Mouse (Mus musculus): Measurements from ENCODE around the gene Nelfb.

- TF ChIP-seq GATA1 (IDR thresholded peaks at IDR 0.05; ENCODE audit: borderline replicate concordance, low read length) (no peak), FLI1 (IDR thresholded peaks at IDR 0.05; ENCODE audit: low read length) (no peak)
These were observed 19.7 kb upstream of the Nelfb start for GRCm38 (mm10) chr2:25231038-25231437.
